Mouse (Mus musculus) neural tube, embryonic 15.5 days (tissue): ENCODE measurements at regions not wholly inside any gene's neighbourhood (a gene's known extent, or its start where the extent isn't known, plus 50 kb on each side); places are given as distances from the start of the nearest gene placed in this dataset.
A peak's percentile ranks its signal among the peaks of the same experiment; 100 is the strongest.

ENCODE experiments used
- ATAC-seq: fragments of 200-750 bp; cut with Nextera tagmentation; 2 replicates; pipeline ENCODE4 v1.8.0; 2017; ENCODE audit warnings: mild to moderate bottlenecking, moderate TSS enrichment, moderate library complexity; ENCODE audit not compliant: low FRiP score
- H3K27ac ChIP-seq: fragments of 300-500 bp; sonication (generic); replicated peaks from 2 replicates; pipeline ENCODE4 v1.5.1; 2015; ENCODE audit warnings: mild to moderate bottlenecking, inconsistent platforms
- H3K27me3 ChIP-seq: fragments of 300-500 bp; sonication (generic); replicated peaks from 2 replicates; pipeline ENCODE4 v1.6.1; 2015; ENCODE audit warnings: inconsistent platforms
- H3K36me3 ChIP-seq: fragments of 300-500 bp; sonication (generic); 2 replicates; pipeline ENCODE4 v1.6.1; 2015; ENCODE audit warnings: inconsistent platforms
- H3K4me1 ChIP-seq: fragments of 300-500 bp; sonication (generic); 2 replicates; pipeline ENCODE4 v1.6.1; 2015; ENCODE audit warnings: inconsistent platforms
- H3K4me2 ChIP-seq: fragments of 300-500 bp; sonication (generic); 2 replicates; pipeline ENCODE4 v1.6.1; 2015; ENCODE audit warnings: inconsistent platforms, mild to moderate bottlenecking, moderate library complexity
- H3K4me3 ChIP-seq: fragments of 300-500 bp; sonication (generic); replicated peaks from 2 replicates; pipeline ENCODE4 v1.5.1; 2015; ENCODE audit warnings: mild to moderate bottlenecking, inconsistent platforms
- H3K9ac ChIP-seq: fragments of 300-500 bp; sonication (generic); replicated peaks from 2 replicates; pipeline ENCODE4 v1.6.1; 2015; ENCODE audit warnings: mild to moderate bottlenecking, inconsistent platforms
- H3K9me3 ChIP-seq: fragments of 300-500 bp; sonication (generic); replicated peaks from 2 replicates; pipeline ENCODE4 v1.6.1; 2016; ENCODE audit warnings: inconsistent platforms
- WGBS: fragments of 180-500 bp; shearing (Covaris S2); methylation state at CpG from one replicate; pipeline ENCODE4 v1.1.7; 2015; ENCODE audit warnings: mixed read lengths; 5-methylcytosine and 5-hydroxymethylcytosine counted together

DNA sequence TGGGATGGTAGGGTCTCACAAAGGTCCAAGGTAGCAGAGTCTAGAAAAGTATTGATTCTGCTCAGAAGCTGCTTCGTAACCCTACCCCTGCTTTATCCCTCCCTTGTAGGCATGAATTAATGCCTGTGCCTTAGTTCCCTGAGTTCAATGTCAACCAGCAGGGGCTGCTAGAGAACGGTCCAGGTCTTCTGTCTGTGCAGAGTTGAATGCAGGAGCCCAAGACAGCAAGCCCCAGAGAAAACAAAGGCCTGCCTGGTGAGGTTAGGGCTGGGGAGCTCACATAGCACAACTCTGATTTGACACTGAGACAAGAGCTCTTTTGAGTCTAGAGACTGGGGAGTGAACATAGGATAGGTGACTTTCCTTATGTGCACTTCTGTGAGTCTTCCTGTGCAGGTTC is 56.6 kb downstream of the Olig3 start:
- Histone ChIP-seq H3K27me3 (peaks cover 14% of the 10 kb centered on the region; the same call in 1 of the 2 replicates), H3K4me3 (no peak overlapping the region), H3K9ac (no peak overlapping the region), H3K36me3 (no peaks in the 10 kb centered on the region), H3K4me1 (no peaks in the 10 kb centered on the region), H3K4me2 (no peak overlapping the region), H3K9me3 (no peaks in the 10 kb centered on the region), H3K27ac (no peak overlapping the region)
- WGBS = 38% methylated on average over 2 of the region's 2 CpGs
- ATAC-seq = no peak

- no peak overlapping the region for H3K4me2 ChIP-seq
- H3K27me3 ChIP-seq = peaks cover 11% of the 10 kb centered on the region; the same call in 1 of the 2 replicates
- H3K27ac ChIP-seq = no peak overlapping the region
- H3K36me3 ChIP-seq = no peaks in the 10 kb centered on the region
- no peak for ATAC-seq
- H3K9ac ChIP-seq = no peak overlapping the region
- no peaks in the 10 kb centered on the region for H3K9me3 ChIP-seq
- no peaks in the 10 kb centered on the region for H3K4me1 ChIP-seq
- WGBS = 12% methylated on average over 5 of the region's 5 CpGs
- no peak overlapping the region for H3K4me3 ChIP-seq
Observed at GRCm38 (mm10) chr10:19413935-19414334, 57.6 kb downstream of the Olig3 start.

DNA sequence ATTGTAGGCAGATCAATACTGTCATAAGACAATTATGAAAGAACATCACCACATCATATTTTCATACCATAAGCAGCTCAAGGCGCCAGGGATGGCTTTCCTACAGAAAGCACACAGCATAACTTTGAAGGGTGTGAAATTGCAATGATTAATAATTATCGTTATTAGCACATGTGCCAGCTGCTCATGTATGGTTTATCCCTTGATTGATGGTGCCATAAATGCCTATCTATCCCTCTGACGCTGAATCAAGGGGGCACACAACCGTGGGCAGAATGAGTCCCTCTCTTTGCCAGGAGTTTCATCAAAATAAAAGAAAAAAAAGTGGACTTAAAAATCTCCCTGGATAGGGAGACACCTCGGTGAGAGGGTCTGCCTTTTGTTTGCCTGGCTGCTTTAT is 58.5 kb downstream of the Olig3 start:
- H3K27ac ChIP-seq = no peak overlapping the region
- peaks cover 11% of the 10 kb centered on the region; the same call in 1 of the 2 replicates for H3K27me3 ChIP-seq
- no peak overlapping the region for H3K4me2 ChIP-seq
- no peak overlapping the region for H3K9ac ChIP-seq
- 10% methylated on average over 5 of the region's 5 CpGs for WGBS
- no peaks in the 10 kb centered on the region for H3K9me3 ChIP-seq
- no peak for ATAC-seq
- no peak overlapping the region for H3K4me3 ChIP-seq
- H3K4me1 ChIP-seq = no peaks in the 10 kb centered on the region
- H3K36me3 ChIP-seq = no peaks in the 10 kb centered on the region

GRCm38 (mm10) chr10:19424030-19424429 is 67.7 kb downstream of the Olig3 start:
- Histone ChIP-seq H3K4me1 (no peaks in the 10 kb centered on the region), H3K36me3 (no peaks in the 10 kb centered on the region), H3K9me3 (no peaks in the 10 kb centered on the region), H3K27me3 (no peaks in the 10 kb centered on the region), H3K4me2 (no peak overlapping the region), H3K4me3 (no peak overlapping the region), H3K9ac (no peak overlapping the region), H3K27ac (no peak overlapping the region)
- ATAC-seq = no peak
- WGBS = 57% methylated on average over 1 of the region's 1 CpGs

- Histone ChIP-seq H3K27ac (no peak overlapping the region), H3K9me3 (no peaks in the 10 kb centered on the region), H3K9ac (no peak overlapping the region), H3K4me1 (no peaks in the 10 kb centered on the region), H3K27me3 (no peaks in the 10 kb centered on the region), H3K4me2 (no peak overlapping the region), H3K36me3 (no peaks in the 10 kb centered on the region), H3K4me3 (no peak overlapping the region)
- WGBS = 53% methylated on average over 3 of the region's 3 CpGs
- no peak for ATAC-seq
Observed at GRCm38 (mm10) chr10:19424961-19425360, 68.6 kb downstream of the Olig3 start.

- no peak for ATAC-seq
- WGBS = 64% methylated on average over 3 of the region's 3 CpGs
- no peaks in the 10 kb centered on the region for H3K9me3 ChIP-seq
Observed at GRCm38 (mm10) chr10:19426835-19427234, 70.5 kb downstream of the Olig3 start.

DNA sequence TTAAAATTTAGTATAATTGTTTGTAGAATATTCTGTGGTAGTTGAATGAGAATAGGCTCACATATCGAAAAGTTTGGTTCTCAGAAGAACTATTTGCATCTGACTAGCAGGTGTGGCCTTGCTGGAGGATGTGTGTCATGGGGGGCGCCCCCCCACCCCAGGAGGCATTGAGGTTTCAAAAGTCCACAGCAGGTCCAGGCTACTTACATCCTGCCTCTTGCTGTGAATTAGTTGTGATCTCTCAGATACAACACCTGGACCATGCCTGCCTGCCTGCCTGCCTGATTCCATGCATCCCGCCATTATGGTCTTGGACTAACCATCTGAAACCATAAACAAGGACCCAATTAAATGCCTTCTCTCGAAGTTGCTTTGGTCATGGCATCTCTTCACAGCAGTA is 76.2 kb downstream of the Olig3 start:
- no peak for ATAC-seq
- no peak overlapping the region for H3K9ac ChIP-seq
- no peak overlapping the region for H3K4me2 ChIP-seq
- no peaks in the 10 kb centered on the region for H3K4me1 ChIP-seq
- no peak overlapping the region for H3K27ac ChIP-seq
- WGBS = 88% methylated on average over 4 of the region's 4 CpGs
- H3K9me3 ChIP-seq = no peaks in the 10 kb centered on the region
- H3K4me3 ChIP-seq = no peak overlapping the region
- H3K36me3 ChIP-seq = no peaks in the 10 kb centered on the region
- H3K27me3 ChIP-seq = peaks cover 4% of the 10 kb centered on the region; the same call in 1 of the 2 replicates

More at GRCm38 (mm10) chr10:19426835-19427234, 70.5 kb downstream of the Olig3 start:
- Histone ChIP-seq H3K4me1 (no peaks in the 10 kb centered on the region), H3K4me3 (no peak overlapping the region), H3K27me3 (no peaks in the 10 kb centered on the region), H3K9ac (no peak overlapping the region), H3K27ac (no peak overlapping the region), H3K4me2 (no peak overlapping the region), H3K36me3 (no peaks in the 10 kb centered on the region)

GRCm38 (mm10) chr10:19434661-19435060 is 78.3 kb downstream of the Olig3 start:
- no peak for ATAC-seq
- WGBS = 59% methylated on average over 6 of the region's 6 CpGs
- Histone ChIP-seq H3K27ac (no peak overlapping the region), H3K4me3 (no peak overlapping the region), H3K9me3 (no peaks in the 10 kb centered on the region), H3K36me3 (no peaks in the 10 kb centered on the region), H3K4me2 (no peak overlapping the region), H3K9ac (no peak overlapping the region), H3K27me3 (peaks cover 4% of the 10 kb centered on the region; the same call in 1 of the 2 replicates), H3K4me1 (no peaks in the 10 kb centered on the region)

DNA sequence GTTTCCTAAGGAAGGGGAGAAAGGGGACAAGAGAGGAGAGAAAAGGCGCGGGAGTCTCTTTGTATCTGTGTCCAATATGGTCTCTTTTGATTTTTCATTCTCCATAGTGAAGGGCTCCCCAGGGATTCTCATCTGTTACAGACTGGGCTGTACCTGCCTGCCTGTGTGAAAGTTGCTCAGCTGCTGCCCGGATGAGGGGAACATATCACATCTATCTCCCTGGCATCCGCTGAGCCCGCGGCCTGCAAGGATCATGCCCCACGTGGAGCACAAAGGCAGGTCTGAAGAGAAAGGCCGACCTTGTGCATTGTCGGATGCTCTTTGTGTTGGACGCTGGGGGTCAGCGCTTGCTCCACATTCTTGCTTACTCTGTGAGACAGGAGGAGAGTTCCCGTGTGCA is 85.5 kb downstream of the Olig3 start:
- no peak overlapping the region for H3K4me3 ChIP-seq
- no peaks in the 10 kb centered on the region for H3K9me3 ChIP-seq
- no peaks in the 10 kb centered on the region for H3K4me1 ChIP-seq
- no peaks in the 10 kb centered on the region for H3K36me3 ChIP-seq
- H3K9ac ChIP-seq = no peak overlapping the region
- H3K27ac ChIP-seq = no peak overlapping the region
- WGBS = 20% methylated on average over 12 of the region's 12 CpGs
- ATAC-seq = no peak
- peaks cover 45% of the 10 kb centered on the region for H3K27me3 ChIP-seq
- H3K4me2 ChIP-seq = no peak overlapping the region

- WGBS = 21% methylated on average over 8 of the region's 8 CpGs
- Histone ChIP-seq H3K27ac (no peak overlapping the region), H3K4me3 (no peak overlapping the region), H3K9ac (no peak overlapping the region), H3K4me2 (no peak overlapping the region), H3K36me3 (no peaks in the 10 kb centered on the region), H3K27me3 (peaks cover 54% of the 10 kb centered on the region), H3K9me3 (no peaks in the 10 kb centered on the region), H3K4me1 (no peaks in the 10 kb centered on the region)
- no peak for ATAC-seq
Observed at GRCm38 (mm10) chr10:19443516-19443915, 87.2 kb downstream of the Olig3 start.

GRCm38 (mm10) chr10:19448838-19449559 is 92.7 kb downstream of the Olig3 start:
- H3K27me3 ChIP-seq = peaks cover 56% of the 10 kb centered on the region
- H3K4me2 ChIP-seq = no peak overlapping the region
- H3K9ac ChIP-seq = no peak overlapping the region
- no peaks in the 10 kb centered on the region for H3K9me3 ChIP-seq
- H3K27ac ChIP-seq = no peak overlapping the region
- no peak overlapping the region for H3K4me3 ChIP-seq
- no peaks in the 10 kb centered on the region for H3K4me1 ChIP-seq
- no peak for ATAC-seq
- H3K36me3 ChIP-seq = no peaks in the 10 kb centered on the region
- 19% methylated on average over 12 of the region's 12 CpGs for WGBS

GRCm38 (mm10) chr10:19459053-19459452 is 102.7 kb downstream of the Olig3 start:
- Histone ChIP-seq H3K27ac (no peak overlapping the region), H3K4me2 (peak overlapping the region; percentile 52), H3K36me3 (no peaks in the 10 kb centered on the region), H3K4me1 (peaks cover 3% of the 10 kb centered on the region; the same call in 1 of the 2 replicates), H3K9me3 (no peaks in the 10 kb centered on the region), H3K27me3 (peaks cover 28% of the 10 kb centered on the region), H3K4me3 (0 out of 2 replicates have a peak overlapping the region, but pooled peaks have one; percentile 19), H3K9ac (no peak overlapping the region)
- 16% methylated on average over 11 of the region's 11 CpGs for WGBS
- no peak for ATAC-seq
